Mouse (Mus musculus) cerebellum, postnatal 36 days (tissue): ENCODE results near the gene Gipc1.

Source experiments
- DNase-seq, 2 experiments: peaks; one replicate each; pipeline ENCODE4 v3.0.0; 2021 to 2022; ENCODE audit warnings: mixed read lengths in 2 of 2

Gene Gipc1

DNA sequence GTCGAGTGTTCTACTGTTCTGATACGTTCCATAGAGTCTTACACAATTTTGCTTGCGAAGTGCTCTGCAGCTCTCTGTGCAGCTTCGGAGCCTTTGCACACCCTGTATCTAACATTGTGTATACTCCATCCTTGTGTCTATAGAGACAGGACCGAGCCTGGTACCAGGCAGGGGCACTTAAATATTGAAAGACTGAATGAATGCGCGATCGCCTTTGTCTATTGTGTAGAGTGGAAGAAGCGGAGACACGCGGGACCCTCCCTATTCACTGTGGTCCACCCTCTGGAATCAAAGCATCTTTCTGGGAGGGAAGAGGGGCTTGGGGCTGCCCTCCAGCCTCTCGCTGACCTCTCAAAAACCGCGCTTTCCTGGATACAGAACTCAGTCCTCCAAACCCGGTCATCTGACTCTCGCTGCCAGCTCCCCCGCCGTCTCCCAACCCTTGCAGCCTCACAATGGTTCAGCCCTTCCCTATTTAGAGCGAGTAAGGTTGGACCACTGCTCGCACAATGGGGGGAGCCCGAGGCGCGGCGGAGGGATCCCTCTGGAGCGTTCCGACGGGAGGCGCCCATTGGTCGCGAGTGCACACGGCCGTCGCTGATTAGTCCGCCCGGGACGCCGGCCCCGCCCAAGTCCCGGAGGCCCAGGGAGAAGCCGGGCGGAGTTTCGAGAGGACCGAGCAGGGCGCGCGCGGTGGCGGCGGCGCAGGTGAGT lies at the start of gene Gipc1:
Gene Gipc1 (plus strand): TSS at position 648 of the 714 bp plus-strand sequence.
- DNase-seq = peak; percentile 92 to 97

GRCm38 (mm10) chr8:83607661-83608397 lies 44.6 kb upstream of the Gipc1 start, which contains the start of the genes Tecr and Dnajb1:
TSS of gene Tecr (minus strand) at chr8:83607971.
TSS of gene Dnajb1 (plus strand) at chr8:83608193.
- peak; percentile 99 to 100 for DNase-seq

GRCm38 (mm10) chr8:83608398-83608829 lies 44.1 kb upstream of the Gipc1 start:
- peak in 1 of 2 experiments; percentile 72 for DNase-seq

- DNase-seq = no peak
These were observed 43.4 kb upstream of the Gipc1 start for GRCm38 (mm10) chr8:83609086-83609485.

DNA sequence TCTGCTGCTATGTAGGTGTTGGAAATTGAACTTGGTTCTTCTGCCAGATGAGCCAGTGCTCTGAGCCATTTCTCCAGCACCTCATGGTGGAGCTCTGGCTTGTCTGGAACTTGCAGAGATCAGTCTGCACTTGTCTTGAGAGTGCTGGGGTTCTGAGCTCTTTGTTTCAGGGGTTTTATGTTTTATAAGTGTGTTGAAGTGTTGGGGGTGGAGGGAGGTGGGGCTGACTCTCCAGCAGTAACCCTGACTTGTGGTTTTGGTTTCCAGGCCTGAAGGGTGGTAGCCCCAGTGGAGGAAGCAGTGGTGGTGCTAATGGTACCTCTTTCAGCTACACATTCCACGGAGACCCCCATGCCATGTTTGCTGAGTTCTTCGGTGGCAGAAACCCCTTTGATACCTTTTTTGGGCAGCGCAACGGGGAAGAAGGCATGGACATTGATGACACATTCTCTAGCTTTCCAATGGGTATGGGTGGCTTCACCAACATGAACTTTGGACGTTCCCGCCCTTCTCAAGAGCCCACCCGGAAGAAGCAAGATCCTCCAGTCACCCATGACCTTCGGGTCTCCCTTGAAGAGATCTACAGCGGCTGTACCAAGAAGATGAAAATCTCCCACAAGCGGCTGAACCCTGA lies 42.8 kb upstream of the Gipc1 start:
- DNase-seq = no peak

- DNase-seq = no peak
These were observed 40.6 kb upstream of the Gipc1 start for GRCm38 (mm10) chr8:83611921-83612320.

DNA sequence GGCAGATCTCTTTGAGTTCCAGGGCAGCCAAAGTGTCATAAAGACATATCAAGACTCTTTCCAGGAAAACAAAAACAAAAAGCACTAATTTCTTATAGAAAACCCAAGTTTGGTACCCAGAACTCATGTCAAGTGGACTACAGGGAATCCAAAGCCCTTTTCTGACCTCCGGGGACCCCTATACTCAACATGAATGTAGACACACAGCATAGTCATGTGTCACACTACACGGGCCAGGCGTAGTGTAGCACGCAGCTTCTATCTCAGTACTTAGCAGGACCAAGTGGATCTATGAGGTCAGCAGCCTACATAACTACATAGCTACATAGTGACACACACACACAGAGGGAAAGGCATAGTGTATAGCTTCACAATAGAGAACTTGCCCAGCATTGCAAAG lies 38.8 kb upstream of the Gipc1 start:
- DNase-seq = no peak

DNA sequence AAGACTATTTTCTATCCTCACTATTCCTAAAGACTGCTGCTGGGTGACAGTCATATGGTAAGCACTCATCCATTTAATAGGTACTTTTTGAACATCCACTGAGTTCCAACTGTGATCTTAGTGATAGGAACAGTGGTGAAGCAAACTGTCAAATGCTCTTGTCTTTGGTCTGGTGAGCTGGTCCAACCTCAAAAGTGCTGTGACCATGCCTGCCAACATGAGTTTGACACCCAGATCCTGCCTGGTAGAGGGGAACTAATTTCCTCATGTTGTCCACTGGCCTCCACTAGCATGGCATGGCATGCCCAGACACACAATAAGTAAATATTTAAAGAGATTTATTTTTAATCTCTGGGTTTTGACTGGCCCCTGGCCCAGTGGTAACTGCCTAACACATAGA lies 35.9 kb upstream of the Gipc1 start:
- DNase-seq = no peak

GRCm38 (mm10) chr8:83617111-83617510 lies 35.4 kb upstream of the Gipc1 start:
- no peak for DNase-seq

DNA sequence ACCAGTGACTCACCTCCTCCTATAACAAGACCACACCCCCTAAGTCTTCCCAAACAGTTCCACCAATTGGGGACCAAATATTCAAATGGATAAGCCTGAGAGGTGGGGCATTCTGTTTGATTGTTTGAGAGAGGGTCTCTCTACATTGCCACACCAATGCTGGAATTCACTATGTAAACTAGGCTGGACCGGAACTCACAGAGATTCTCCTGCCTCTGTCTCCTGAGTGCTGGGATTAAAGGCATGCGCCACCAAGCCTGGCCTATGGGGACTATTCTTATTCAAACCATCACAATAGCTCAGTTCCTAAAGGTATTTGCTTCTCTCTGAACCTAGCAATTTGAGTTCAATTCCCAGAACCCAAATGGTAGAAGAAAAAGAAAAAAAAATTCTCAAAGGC lies 33.9 kb upstream of the Gipc1 start:
- DNase-seq = no peak

GRCm38 (mm10) chr8:83619568-83620285 lies 32.8 kb upstream of the Gipc1 start:
- no peak for DNase-seq

GRCm38 (mm10) chr8:83621691-83622388 lies 30.6 kb upstream of the Gipc1 start:
- DNase-seq = no peak

DNA sequence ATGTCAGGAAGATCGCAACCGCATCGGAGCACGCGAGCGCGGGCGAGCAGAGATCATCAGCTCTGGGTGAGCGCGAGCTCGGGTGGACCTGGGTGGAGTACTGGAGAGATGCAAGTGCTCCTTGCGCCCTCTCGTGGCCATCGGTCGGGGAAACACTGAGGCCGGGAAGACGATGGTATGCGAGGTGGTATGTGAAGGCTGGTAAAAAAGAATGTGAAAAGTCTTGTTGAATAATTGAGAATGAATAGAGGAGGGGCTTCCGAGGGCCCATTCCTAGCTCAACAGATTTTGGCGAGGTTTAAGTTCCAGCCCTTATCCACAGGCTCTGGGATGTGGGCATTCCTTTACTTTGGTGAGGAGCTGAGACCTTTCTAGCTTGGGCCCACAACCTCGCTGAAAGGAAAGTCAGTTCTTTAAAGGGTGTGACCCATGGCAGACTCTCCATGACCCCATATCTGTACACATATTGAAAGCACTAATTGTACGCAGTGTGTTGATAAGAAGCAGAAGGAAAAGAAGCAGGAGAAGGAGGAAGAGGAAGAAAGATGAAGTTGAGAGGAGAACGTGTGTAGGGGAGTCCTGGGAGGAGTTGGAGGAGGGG lies 30.0 kb upstream of the Gipc1 start:
- DNase-seq = peak; percentile 94 to 95

GRCm38 (mm10) chr8:83623549-83623948 lies 28.9 kb upstream of the Gipc1 start:
- DNase-seq = no peak

DNA sequence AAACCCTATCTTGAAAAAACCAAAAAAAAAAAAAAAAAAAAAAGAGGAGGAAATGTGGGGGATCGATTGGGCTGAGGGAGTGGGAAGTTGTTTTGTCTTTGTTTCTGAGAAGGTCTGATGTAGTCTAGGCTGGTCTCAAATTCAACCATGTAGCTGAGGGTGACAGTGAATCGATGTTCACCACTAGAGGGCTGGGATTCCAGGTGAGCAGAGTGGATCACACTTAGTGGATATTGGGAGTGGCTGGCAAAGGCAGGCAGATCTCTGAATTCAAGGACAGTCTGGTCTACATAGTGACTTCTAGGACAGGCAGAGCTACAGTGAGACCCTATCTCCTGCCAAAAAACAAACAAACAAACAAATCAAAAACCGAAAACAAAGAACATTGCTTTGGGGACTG lies 27.7 kb upstream of the Gipc1 start:
- peak; percentile 45 to 46 for DNase-seq

GRCm38 (mm10) chr8:83625676-83626299 lies 26.7 kb upstream of the Gipc1 start:
- no peak for DNase-seq

- DNase-seq = no peak
These were observed 20.3 kb upstream of the Gipc1 start for GRCm38 (mm10) chr8:83632083-83632707.

DNA sequence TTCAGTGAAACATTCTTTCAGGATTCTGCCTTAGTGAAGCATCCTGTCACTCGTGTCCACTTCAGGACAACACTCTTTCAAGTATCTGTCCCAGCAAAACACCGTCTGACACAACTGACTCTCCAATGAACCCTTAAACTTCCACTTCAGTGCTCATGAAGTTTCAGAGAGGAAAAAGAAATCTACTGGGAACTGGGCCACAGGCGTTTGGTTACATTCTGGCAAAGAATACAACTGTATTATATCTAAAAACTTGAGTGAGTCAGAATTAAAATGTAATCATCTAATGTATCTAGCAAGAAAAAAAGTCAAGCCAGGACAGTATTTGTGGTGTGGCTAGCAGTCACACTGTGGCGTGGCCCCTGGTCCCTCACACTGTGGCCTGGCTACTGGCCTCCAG lies 13.6 kb upstream of the Gipc1 start:
- no peak for DNase-seq

DNA sequence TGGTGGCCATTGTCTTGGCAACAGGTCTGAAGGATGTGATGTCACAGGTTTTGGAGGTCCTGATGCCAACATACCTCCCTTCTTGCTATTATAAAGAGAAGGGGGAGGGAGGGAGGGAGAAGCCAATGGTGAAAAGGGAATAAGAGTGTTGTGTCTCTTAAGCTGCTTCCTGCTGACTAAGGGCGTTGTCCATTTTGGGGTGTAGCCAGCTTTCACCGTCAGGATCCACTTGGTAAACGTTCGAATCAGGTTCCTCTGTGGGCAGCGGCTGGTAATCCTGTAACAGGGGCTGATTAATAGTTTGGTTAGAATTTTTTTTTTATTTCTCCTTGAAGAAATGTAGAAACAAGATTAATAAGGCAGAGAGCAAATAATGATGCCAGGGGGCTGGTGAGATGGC lies 12.8 kb upstream of the Gipc1 start:
- DNase-seq = no peak

- DNase-seq = no peak
These were observed 5.0 kb upstream of the Gipc1 start for GRCm38 (mm10) chr8:83647511-83647910.

DNA sequence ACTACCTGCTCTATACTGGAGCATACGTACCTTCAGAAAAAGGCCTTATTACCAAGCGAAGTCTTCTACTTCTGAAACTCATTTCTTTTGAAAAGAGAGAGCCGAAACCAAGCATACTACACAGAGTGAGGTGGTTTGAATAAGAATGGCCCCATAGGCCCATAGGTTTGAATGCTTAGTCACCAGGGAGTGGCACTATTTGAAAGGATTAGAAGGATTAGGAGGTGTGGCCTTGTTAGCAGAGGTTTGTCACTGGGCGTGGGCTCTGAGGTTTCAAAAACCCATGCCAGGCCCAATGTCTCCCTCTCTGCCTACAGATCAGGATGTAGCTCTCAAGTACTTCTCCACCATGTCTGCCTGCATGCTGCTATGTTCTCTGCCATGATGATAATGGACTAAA lies 4.4 kb upstream of the Gipc1 start:
- DNase-seq = no peak
